Mouse (Mus musculus) ES-E14 (cell line): ENCODE measurements at regions not wholly inside any gene's neighbourhood (a gene's known extent, or its start where the extent isn't known, plus 50 kb on each side); places are given as distances from the start of the nearest gene placed in this dataset.

Experiments used
- CHD2 ChIP-seq: IDR thresholded peaks from 2 replicates; pipeline ENCODE4 v1.6.1; 2014; ENCODE audit warnings: mild to moderate bottlenecking, low read depth, low read length, inconsistent platforms
- HCFC1 ChIP-seq: IDR thresholded peaks from 2 replicates; pipeline ENCODE4 v1.6.1; 2012; ENCODE audit warnings: low read length, inconsistent platforms, borderline replicate concordance; ENCODE audit not compliant: insufficient read depth
- MAFK ChIP-seq: IDR thresholded peaks from 2 replicates; pipeline ENCODE4 v1.6.1; 2014; ENCODE audit warnings: mild to moderate bottlenecking, low read depth, low read length, inconsistent platforms; ENCODE audit not compliant: insufficient read depth
- ZC3H11A ChIP-seq: IDR thresholded peaks from 2 replicates; pipeline ENCODE4 v1.6.1; 2012; ENCODE audit warnings: low read depth, mild to moderate bottlenecking, inconsistent platforms, low read length, borderline replicate concordance
- ZNF384 ChIP-seq: IDR thresholded peaks from 2 replicates; pipeline ENCODE4 v1.6.1; 2012; ENCODE audit warnings: low read depth, low read length, inconsistent platforms

DNA sequence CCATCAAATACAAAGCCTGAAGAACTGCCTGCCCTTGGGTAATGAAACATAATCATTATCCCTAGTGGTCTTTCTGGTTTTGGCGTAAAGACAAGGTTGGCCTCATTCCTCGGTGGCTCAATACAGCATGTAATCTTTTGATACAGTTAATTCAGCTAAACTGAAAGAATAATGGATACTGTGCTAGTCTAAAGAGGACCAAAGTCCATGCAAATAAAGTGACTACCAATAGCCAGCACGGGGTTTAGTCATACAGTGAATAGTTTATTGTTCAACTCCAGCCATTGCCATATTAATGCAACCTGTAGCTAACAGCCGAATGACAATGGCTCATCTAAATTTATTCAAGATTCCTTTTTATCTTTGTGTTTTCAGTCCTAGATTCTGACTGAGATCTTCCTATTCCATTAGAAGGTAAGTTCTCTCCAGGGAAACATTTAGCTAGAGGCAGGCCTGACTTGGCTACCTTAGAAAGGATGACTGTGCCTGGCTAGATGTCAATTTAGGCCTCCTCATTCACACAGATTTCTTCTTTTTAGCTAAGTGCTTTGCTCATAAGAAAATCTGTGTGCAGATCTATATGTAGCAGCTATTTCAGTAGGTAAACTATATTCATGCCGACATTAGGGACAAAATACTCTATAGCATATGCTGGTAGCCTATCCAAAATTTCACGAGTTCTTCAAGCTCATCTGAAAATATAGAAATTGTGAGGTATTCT lies 74.4 kb downstream of the Arrdc3 start:
- TF ChIP-seq CHD2 = no peak
- TF ChIP-seq ZNF384 = no peak
- no peak for TF ChIP-seq MAFK
- no peak for TF ChIP-seq ZC3H11A
- TF ChIP-seq HCFC1 = no peak
